Mouse (Mus musculus) liver, postnatal 0 days (tissue): ENCODE data around the gene Smurf1.

Experiments used
- CTCF ChIP-seq: sonication (generic); IDR thresholded peaks from 2 replicates; pipeline ENCODE4 v1.5.1; 2016; ENCODE audit warnings: antibody characterized with exemption, low read depth
- EP300 ChIP-seq: IDR thresholded peaks from 2 replicates; pipeline ENCODE4 v1.6.1; 2016; ENCODE audit warnings: antibody characterized with exemption, low read depth, mild to moderate bottlenecking

- no peak for TF ChIP-seq EP300
- no peak for TF ChIP-seq CTCF
Observed at GRCm38 (mm10) chr5:144931841-144932240, 33.8 kb downstream of the Smurf1 start.
